Mouse (Mus musculus): Measurements from ENCODE around the gene Fgfr2.

The Fgfr2 gene

GRCm38 (mm10) chr7:130365711-130366110 is 2757.4 kb downstream of the Fgfr2 start:
- DNase-seq (ENCODE audit: low spot score in 2 of 2), result no peak

- no peak for DNase-seq (ENCODE audit: low spot score in 2 of 2)
Observed at GRCm38 (mm10) chr7:130340412-130341152, 2782.6 kb downstream of the Fgfr2 start.

- no peak for DNase-seq (ENCODE audit: low spot score in 2 of 2)
Observed at GRCm38 (mm10) chr7:130337601-130338000, 2785.5 kb downstream of the Fgfr2 start.

GRCm38 (mm10) chr7:130335440-130336051 is 2787.6 kb downstream of the Fgfr2 start:
- DNase-seq (ENCODE audit: low spot score in 2 of 2), result no peak

- no peak for DNase-seq (ENCODE audit: low spot score in 2 of 2)
Observed at GRCm38 (mm10) chr7:130332515-130333220, 2790.5 kb downstream of the Fgfr2 start.

- DNase-seq (ENCODE audit: low spot score in 2 of 2), result no peak
Observed at GRCm38 (mm10) chr7:130327603-130328365, 2795.4 kb downstream of the Fgfr2 start.

GRCm38 (mm10) chr7:130325983-130326433 is 2797.1 kb downstream of the Fgfr2 start:
- DNase-seq (ENCODE audit: low spot score in 2 of 2), result no peak

- DNase-seq (ENCODE audit: low spot score in 2 of 2), result no peak
Observed at GRCm38 (mm10) chr7:130324716-130325401, 2798.3 kb downstream of the Fgfr2 start.

- no peak for DNase-seq (ENCODE audit: low spot score in 2 of 2)
Observed at GRCm38 (mm10) chr7:130323766-130324165, 2799.4 kb downstream of the Fgfr2 start.

GRCm38 (mm10) chr7:130319799-130320556 is 2803.2 kb downstream of the Fgfr2 start:
- peak; percentile 15 to 16 for DNase-seq (ENCODE audit: low spot score in 2 of 2)

GRCm38 (mm10) chr7:130316294-130316693 is 2806.9 kb downstream of the Fgfr2 start:
- DNase-seq (ENCODE audit: low spot score in 2 of 2), result no peak

- DNase-seq (ENCODE audit: low spot score in 2 of 2), result no peak
Observed at GRCm38 (mm10) chr7:130315221-130315620, 2807.9 kb downstream of the Fgfr2 start.

- DNase-seq (ENCODE audit: low spot score in 2 of 2), result no peak
Observed at GRCm38 (mm10) chr7:130314658-130315057, 2808.5 kb downstream of the Fgfr2 start.

- DNase-seq (ENCODE audit: low spot score in 2 of 2), result no peak
Observed at GRCm38 (mm10) chr7:130311362-130311761, 2811.8 kb downstream of the Fgfr2 start.

GRCm38 (mm10) chr7:130309180-130309579 is 2814.0 kb downstream of the Fgfr2 start:
- DNase-seq (ENCODE audit: low spot score in 2 of 2), result no peak

GRCm38 (mm10) chr7:130307036-130307435 is 2816.1 kb downstream of the Fgfr2 start:
- no peak for DNase-seq (ENCODE audit: low spot score in 2 of 2)

- DNase-seq (ENCODE audit: low spot score in 2 of 2), result peak in 1 of 2 experiments; percentile 7
Observed at GRCm38 (mm10) chr7:130304642-130305041, 2818.5 kb downstream of the Fgfr2 start.

- no peak for DNase-seq (ENCODE audit: low spot score in 2 of 2)
Observed at GRCm38 (mm10) chr7:130303464-130303863, 2819.7 kb downstream of the Fgfr2 start.

- DNase-seq (ENCODE audit: low spot score in 2 of 2), result no peak
Observed at GRCm38 (mm10) chr7:130300606-130301005, 2822.5 kb downstream of the Fgfr2 start.

GRCm38 (mm10) chr7:130298926-130299594 is 2824.1 kb downstream of the Fgfr2 start:
- no peak for DNase-seq (ENCODE audit: low spot score in 2 of 2)
